Mouse (Mus musculus): ENCODE measurements around the gene Mapk8ip2. TPM values are rescaled to one million over a fixed set of nuclear protein-coding genes. Genes with fewer than 3 reads are reported as not detected.

The Mapk8ip2 gene
- polyA plus RNA-seq, 1 experiment: 99.5 TPM

DNA sequence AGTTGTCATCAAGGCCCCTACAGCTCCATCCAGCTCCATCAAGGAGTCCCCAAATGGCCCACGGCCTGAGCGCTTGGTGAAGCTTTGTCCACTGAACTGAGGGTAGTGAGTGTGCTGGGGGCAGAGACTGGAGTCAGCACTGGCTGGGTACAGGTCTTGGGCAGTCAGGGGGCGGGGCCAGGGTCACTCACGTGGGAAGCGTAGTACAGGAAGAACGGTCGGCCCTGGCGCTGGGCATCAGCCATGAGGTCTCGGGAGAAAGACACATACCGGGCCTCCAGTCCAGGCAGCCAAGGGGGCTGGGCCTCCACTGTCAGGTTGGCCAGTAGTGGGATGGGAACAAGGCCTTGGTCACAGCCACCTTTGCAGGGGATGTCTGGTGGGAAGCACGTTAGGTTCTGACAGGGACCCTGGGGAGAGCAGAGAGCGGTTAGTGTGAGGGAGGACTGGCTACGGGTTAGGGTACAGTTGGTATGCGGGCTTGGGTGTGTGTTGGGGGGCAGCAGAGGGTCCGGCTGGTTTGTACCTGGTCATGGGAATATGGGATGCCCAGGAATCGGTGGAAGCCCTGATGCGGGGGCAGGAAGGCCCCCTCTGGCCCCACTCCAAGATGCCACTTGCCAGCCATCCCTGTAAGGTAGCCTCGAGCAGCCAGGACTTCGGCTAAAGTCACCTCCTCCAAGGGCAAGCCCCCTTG lies 21.0 kb downstream of the Mapk8ip2 start:
- DNase-seq (ENCODE audit: low read depth): no peak
- TF ChIP-seq POLR2A (IDR thresholded peaks at IDR 0.05; ENCODE audit: borderline replicate concordance, extremely low read depth, insufficient read depth, insufficient read length, poor library complexity, severe bottlenecking) (no peak), CTCF (IDR thresholded peaks at IDR 0.05; ENCODE audit: borderline replicate concordance, extremely low read depth, insufficient read depth, insufficient read length) (no peak)

DNA sequence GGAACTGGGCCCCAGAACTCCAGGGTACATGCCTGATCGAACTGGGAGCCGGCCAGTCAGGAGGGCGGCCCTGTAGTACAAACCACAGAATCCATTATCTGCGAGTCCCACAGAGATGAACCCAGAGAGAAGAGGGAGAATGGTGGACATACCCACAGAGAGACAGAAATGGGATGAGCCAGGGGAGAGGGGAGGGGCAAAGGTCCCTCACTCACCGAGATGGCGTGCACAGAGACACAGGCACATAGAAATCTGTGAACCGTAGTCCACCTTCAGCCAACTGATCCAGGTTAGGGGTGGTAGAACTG lies 21.5 kb downstream of the Mapk8ip2 start:
- TF ChIP-seq CTCF (IDR thresholded peaks at IDR 0.05; ENCODE audit: borderline replicate concordance, extremely low read depth, insufficient read depth, insufficient read length) (no peak), POLR2A (IDR thresholded peaks at IDR 0.05; ENCODE audit: borderline replicate concordance, extremely low read depth, insufficient read depth, insufficient read length, poor library complexity, severe bottlenecking) (no peak)
- no peak for DNase-seq (ENCODE audit: low read depth)

DNA sequence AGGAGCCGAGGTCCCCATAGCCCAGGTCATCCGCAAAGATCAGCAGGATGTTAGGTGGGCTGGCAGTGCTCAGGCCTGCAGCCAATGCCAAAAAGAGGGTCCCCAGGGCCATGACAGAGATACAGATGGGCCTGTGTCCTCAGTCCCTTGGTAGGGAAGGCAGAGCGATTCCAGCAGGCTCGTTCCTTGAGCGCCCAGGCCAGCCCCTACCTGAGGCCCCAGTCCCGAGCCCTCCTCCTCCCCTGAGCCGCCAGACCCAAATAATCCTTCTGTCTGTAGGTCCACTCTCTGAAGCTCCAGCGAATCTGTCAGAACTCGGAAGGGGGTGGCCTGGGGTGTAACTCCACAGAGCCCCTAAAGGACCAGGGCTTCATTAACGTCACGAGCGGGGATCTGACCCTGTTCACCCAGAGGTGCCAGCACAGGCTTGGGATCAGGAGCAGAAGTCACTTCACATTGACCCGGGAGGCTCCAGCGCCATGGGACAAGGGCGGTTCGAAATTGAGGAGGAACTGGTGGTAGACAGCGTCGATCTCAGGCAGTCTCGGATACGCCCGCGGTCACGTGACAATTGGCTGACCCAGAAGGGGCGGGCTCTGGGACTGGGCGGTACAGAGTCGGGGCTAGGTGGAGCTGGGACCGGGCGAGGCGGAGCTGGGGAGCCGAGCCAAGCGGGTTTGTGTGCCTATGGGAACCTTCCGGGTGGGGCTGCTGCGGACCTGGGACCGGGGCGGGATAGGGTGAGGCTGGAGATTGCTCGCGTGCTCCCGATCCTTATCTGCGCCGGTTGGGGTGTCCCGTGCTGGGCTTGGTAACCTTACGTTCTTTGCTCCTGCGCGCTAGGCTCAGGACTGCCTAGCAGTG lies 22.1 kb downstream of the Mapk8ip2 start:
- TF ChIP-seq CTCF (IDR thresholded peaks at IDR 0.05; ENCODE audit: borderline replicate concordance, extremely low read depth, insufficient read depth, insufficient read length): no peak
- TF ChIP-seq POLR2A (IDR thresholded peaks at IDR 0.05; ENCODE audit: borderline replicate concordance, extremely low read depth, insufficient read depth, insufficient read length, poor library complexity, severe bottlenecking): peak; percentile 52; the same call in 1 of the 2 replicates
- DNase-seq (ENCODE audit: low read depth): peak; percentile 94

DNA sequence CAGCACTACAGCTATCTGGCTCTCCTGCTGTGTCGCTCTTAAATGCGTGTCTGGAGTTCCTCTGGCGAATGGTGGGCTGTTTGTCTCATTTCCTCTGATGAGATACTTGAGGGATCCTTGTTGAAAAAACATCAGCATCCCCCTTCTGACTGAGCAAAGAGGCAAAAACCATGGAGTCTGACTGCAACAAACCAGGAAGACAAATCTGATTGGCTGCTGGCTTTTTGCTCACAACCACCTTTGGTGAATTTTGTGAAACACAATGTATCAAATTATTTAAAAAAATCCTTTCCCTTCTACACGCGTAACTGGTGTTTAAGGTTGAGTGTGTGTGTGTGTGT lies 22.7 kb downstream of the Mapk8ip2 start:
- no peak for DNase-seq (ENCODE audit: low read depth)
- TF ChIP-seq CTCF (IDR thresholded peaks at IDR 0.05; ENCODE audit: borderline replicate concordance, extremely low read depth, insufficient read depth, insufficient read length): no peak

DNA sequence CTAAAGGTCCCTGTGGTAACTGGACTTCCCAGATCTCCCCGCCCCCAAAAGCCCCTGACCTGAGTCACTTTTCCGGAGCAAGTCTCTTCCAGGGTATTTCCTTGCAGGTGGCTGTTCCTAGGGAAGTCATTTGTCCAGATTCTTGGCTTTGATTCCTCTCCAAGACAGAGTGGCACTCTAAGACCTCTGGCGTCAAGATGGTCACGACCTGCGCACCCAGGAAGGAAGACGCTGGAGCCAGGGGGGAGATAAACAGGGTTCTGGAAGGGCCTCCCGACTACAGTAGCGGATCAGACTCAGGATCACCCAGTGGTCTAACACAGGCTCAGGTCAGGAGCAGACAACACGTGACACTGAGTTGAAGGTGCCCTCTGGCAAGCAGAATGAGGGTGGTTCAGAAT lies 23.4 kb downstream of the Mapk8ip2 start, which contains the start of gene Arsa:
Gene Arsa, minus strand, starts transcription at position 335 of the 401 bp plus-strand sequence.
- no peak for DNase-seq (ENCODE audit: low read depth)
- no peak for TF ChIP-seq POLR2A (IDR thresholded peaks at IDR 0.05; ENCODE audit: borderline replicate concordance, extremely low read depth, insufficient read depth, insufficient read length, poor library complexity, severe bottlenecking)

DNA sequence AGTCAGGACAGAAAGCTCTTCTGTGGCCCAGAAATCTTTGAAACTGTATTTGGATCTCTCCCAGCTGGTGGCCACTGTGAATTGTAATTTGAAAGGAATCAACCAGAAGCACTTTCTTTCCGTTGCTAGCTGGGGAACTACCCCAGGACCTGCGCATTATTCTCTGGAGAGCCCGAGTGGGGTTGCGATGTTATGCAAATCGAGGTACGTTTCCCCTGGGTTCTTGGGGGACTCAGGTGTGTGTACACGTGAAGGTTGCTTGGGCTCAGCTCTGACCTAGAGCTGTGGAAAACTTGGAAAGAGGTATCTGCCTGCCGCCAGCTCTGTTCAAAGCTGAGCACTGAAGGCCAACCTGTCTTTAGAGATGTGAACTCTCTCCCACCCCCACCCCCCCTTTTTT lies 24.1 kb downstream of the Mapk8ip2 start:
- no peak for DNase-seq (ENCODE audit: low read depth)
- TF ChIP-seq POLR2A (IDR thresholded peaks at IDR 0.05; ENCODE audit: borderline replicate concordance, extremely low read depth, insufficient read depth, insufficient read length, poor library complexity, severe bottlenecking): no peak
- no peak for TF ChIP-seq CTCF (IDR thresholded peaks at IDR 0.05; ENCODE audit: borderline replicate concordance, extremely low read depth, insufficient read depth, insufficient read length)

DNA sequence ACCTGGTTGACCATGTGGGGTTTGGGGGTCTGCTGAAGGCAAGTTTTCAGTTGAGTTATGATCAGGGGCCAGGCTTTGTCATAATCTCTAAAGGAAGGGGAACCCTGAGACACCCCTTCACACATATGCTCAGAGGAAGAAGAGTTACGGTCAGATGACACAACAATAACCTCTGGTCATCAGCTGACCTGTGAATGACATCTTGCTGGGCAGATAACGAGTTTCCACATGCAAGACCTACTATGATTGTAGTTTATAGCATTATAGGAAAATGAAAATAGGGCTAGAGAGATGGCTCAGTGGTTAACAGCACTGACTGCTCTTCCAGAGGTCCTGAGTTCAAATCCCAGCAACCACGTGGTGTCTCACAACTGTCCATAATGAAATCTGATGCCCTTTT lies 24.9 kb downstream of the Mapk8ip2 start:
- no peak for DNase-seq (ENCODE audit: low read depth)
- no peak for TF ChIP-seq CTCF (IDR thresholded peaks at IDR 0.05; ENCODE audit: borderline replicate concordance, extremely low read depth, insufficient read depth, insufficient read length)
- TF ChIP-seq POLR2A (IDR thresholded peaks at IDR 0.05; ENCODE audit: borderline replicate concordance, extremely low read depth, insufficient read depth, insufficient read length, poor library complexity, severe bottlenecking): no peak

DNA sequence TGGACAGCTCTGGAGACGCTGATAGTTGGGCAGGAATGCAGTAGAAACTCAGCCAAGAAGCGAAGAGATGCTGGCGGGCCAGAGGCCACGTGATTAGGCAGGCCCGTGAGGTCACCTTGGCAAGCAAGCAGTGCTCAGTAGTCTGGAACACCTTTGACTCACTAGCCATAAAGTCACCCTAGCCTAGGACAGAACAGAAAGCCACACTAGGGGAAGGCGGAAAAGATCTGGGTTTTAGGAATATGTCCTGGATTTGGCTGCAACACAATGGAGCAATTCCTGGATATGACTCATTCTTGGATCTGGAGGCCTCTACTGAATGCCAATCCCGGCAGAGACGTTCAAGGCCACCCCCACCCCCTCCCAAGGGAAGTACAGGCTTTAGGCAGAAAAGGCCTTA lies 26.9 kb downstream of the Mapk8ip2 start:
- no peak for DNase-seq (ENCODE audit: low read depth)
- TF ChIP-seq CTCF (IDR thresholded peaks at IDR 0.05; ENCODE audit: borderline replicate concordance, extremely low read depth, insufficient read depth, insufficient read length) (no peak), POLR2A (IDR thresholded peaks at IDR 0.05; ENCODE audit: borderline replicate concordance, extremely low read depth, insufficient read depth, insufficient read length, poor library complexity, severe bottlenecking) (no peak)

DNA sequence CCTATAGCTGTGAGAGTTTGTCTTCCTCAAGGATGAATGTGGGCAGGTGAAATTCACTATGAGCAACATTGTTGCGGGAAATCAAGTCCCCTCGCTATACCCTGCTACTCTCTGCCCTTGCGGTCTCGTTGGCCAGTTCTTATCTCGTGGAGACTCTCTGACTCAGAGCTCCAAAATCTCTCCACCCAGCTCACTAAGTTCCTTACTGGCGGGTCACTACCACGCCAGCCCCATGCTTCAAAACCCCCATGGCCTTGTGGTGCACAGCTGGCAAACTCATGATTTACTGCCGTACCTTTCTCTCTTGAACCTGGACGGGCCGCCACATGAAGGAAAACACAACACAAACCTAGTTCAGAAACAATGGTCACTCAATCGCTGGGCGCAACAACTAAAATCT lies 34.5 kb downstream of the Mapk8ip2 start:
- DNase-seq (ENCODE audit: low read depth): no peak
- TF ChIP-seq POLR2A (IDR thresholded peaks at IDR 0.05; ENCODE audit: borderline replicate concordance, extremely low read depth, insufficient read depth, insufficient read length, poor library complexity, severe bottlenecking) (no peak), CTCF (IDR thresholded peaks at IDR 0.05; ENCODE audit: borderline replicate concordance, extremely low read depth, insufficient read depth, insufficient read length) (no peak)

DNA sequence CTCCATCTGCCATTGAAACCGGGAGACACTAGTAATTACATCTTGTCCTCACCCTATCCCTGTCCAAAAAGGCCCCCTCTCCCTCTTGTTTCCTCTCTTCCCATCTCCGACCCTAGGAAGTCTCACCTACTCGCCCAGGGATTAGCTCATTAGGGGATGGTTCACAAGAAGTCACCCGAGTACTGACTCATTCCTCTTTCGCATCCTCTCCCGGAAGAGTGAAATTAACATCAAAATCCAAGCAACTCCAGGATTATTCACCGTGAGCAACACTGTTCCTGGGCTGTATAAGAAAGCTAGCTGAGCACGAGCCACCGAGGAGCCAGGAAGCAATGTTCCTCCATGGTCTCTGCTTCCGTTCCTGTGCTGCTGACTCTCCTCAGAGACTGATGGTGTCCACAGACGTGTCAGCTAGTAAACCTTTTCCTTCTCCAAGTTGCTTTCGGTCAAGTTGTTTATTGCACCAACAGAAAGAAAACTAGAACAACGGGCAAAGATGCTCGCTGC lies 35.0 kb downstream of the Mapk8ip2 start:
- no peak for DNase-seq (ENCODE audit: low read depth)
- TF ChIP-seq POLR2A (IDR thresholded peaks at IDR 0.05; ENCODE audit: borderline replicate concordance, extremely low read depth, insufficient read depth, insufficient read length, poor library complexity, severe bottlenecking) (no peak), CTCF (IDR thresholded peaks at IDR 0.05; ENCODE audit: borderline replicate concordance, extremely low read depth, insufficient read depth, insufficient read length) (no peak)

DNA sequence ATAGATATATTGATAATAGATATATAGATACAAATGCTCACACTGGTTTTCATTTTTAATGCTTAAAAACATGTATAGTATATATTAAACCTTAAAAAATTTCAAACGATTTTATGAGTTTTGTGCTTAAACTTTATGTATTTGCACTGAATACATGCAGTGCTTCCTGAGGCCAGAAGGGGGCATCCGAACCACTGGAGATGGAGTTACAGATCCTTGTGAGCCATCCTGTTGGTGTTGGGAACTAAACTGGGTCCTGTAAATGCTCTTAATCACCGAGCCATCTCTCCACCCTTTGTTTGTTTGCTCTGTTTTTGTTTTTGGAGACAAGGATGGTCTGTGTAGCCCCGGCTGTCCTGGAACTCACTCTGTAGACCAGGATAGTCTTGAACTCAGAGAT lies 41.3 kb downstream of the Mapk8ip2 start:
- DNase-seq (ENCODE audit: low read depth): no peak
- TF ChIP-seq CTCF (IDR thresholded peaks at IDR 0.05; ENCODE audit: borderline replicate concordance, extremely low read depth, insufficient read depth, insufficient read length) (peak; percentile 47; the same call in 1 of the 2 replicates), POLR2A (IDR thresholded peaks at IDR 0.05; ENCODE audit: borderline replicate concordance, extremely low read depth, insufficient read depth, insufficient read length, poor library complexity, severe bottlenecking) (no peak)

DNA sequence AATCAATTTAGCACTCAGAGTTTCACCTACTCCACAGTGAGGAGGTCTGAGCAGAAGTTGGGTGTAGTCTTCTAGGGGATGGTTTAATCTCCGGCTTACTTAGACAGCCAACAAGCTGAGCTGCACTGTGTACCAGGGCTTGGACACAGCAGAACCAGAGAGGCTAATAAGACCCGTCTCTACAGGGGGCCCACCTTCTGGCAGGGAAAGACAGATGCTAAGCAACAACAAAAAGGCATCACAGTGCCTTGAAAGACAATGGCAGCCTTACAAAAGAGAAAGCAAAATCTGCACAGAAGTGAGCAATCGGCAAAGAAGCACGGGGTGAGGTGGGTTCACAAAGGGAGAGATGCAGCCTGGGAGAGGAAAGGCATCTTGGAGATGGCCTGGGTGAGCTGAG lies 42.4 kb downstream of the Mapk8ip2 start:
- peak; percentile 33 for DNase-seq (ENCODE audit: low read depth)
- TF ChIP-seq CTCF (IDR thresholded peaks at IDR 0.05; ENCODE audit: borderline replicate concordance, extremely low read depth, insufficient read depth, insufficient read length) (no peak), POLR2A (IDR thresholded peaks at IDR 0.05; ENCODE audit: borderline replicate concordance, extremely low read depth, insufficient read depth, insufficient read length, poor library complexity, severe bottlenecking) (no peak)
